Mouse (Mus musculus) layer of hippocampus, postnatal 10 days (tissue): Measurements from ENCODE around the gene Sgta. TPM values are rescaled to one million over a fixed set of nuclear protein-coding genes. Genes with fewer than 3 reads are reported as not detected.
"Not testable (repeated sequence)": the region's sequence is repeated elsewhere in the genome, so short reads cannot be mapped to it uniquely, and the experiment has no call there.

ENCODE experiments used
- DNase-seq, 2 experiments: peaks; one replicate each; pipeline ENCODE4 v3.0.0; 2021; ENCODE audit warnings: low spot score in 2 of 2
- total RNA-seq, 2 experiments: library from RNA; stranded (reverse); gene quantifications; 2 replicates each; pipeline ENCODE4 v1.2.3; 2021

Sgta gene
- total RNA-seq, 2 experiments from 2014 or later = 176 to 186 TPM

- DNase-seq = no peak
Observed at GRCm38 (mm10) chr10:81058896-81059295, 1.1 kb downstream of the Sgta start.

GRCm38 (mm10) chr10:81057406-81058130, 2.4 kb downstream of the Sgta start:
- no peak for DNase-seq

- not testable (repeated sequence) for DNase-seq
Observed at GRCm38 (mm10) chr10:81055802-81056340, 4.1 kb downstream of the Sgta start.

- no peak for DNase-seq
Observed at GRCm38 (mm10) chr10:81055169-81055568, 4.8 kb downstream of the Sgta start.

GRCm38 (mm10) chr10:81052577-81052976, 7.4 kb downstream of the Sgta start:
- DNase-seq = no peak

GRCm38 (mm10) chr10:81051133-81051532, 8.8 kb downstream of the Sgta start:
- DNase-seq = no peak

GRCm38 (mm10) chr10:81050645-81051044, 9.3 kb downstream of the Sgta start:
- no peak for DNase-seq

- DNase-seq = not testable (repeated sequence)
Observed at GRCm38 (mm10) chr10:81045246-81045645, 14.7 kb downstream of the Sgta start.

GRCm38 (mm10) chr10:81041458-81042175, 18.4 kb downstream of the Sgta start:
- peak; percentile 76 to 81 for DNase-seq

GRCm38 (mm10) chr10:81036988-81037580, 22.9 kb downstream of the Sgta start, which contains the start of gene Slc39a3:
Gene Slc39a3 (minus strand): TSS chr10:81037426.
- peak; percentile 100 for DNase-seq

GRCm38 (mm10) chr10:81036251-81036650, 23.7 kb downstream of the Sgta start:
- DNase-seq = no peak

- no peak for DNase-seq
Observed at GRCm38 (mm10) chr10:81033586-81033985, 26.4 kb downstream of the Sgta start.

GRCm38 (mm10) chr10:81029031-81029430, 30.9 kb downstream of the Sgta start:
- DNase-seq = no peak

GRCm38 (mm10) chr10:81028219-81028618, 31.8 kb downstream of the Sgta start:
- no peak for DNase-seq

- DNase-seq = no peak
Observed at GRCm38 (mm10) chr10:81027331-81027730, 32.6 kb downstream of the Sgta start.

GRCm38 (mm10) chr10:81026857-81027256, 33.1 kb downstream of the Sgta start:
- no peak for DNase-seq

- no peak for DNase-seq
Observed at GRCm38 (mm10) chr10:81025639-81026275, 34.2 kb downstream of the Sgta start, which contains the start of gene Diras1. Gene Diras1 (minus strand): TSS chr10:81025662.

GRCm38 (mm10) chr10:81025047-81025621, 34.8 kb downstream of the Sgta start:
- no peak for DNase-seq

GRCm38 (mm10) chr10:81024346-81024937, 35.5 kb downstream of the Sgta start:
- DNase-seq = no peak

GRCm38 (mm10) chr10:81022744-81023143, 37.2 kb downstream of the Sgta start:
- DNase-seq = peak in 1 of 2 experiments; percentile 49
